Mouse (Mus musculus): ENCODE measurements around the gene Vmn1r16.

DNA sequence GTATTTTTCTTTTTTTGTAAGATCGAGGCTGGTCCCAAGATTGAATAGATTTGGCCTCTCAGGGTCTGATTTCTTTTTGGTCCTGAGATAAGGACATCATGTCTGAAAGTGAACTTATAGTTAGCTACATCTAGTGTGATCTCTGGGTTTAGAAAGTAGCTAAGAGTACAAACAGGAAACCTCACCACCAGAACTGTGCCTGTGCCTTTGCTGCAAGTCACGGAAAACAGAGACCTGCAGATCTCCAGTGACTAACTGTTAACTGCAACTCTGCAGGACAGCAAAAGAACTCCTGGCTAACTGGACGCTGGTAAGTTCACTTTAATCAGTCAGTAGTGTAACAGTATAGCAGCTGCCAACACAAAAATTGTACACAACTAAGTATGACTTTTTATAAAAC is 57.4 kb downstream of the Vmn1r16 start:
- TF ChIP-seq EP300 (IDR thresholded peaks at IDR 0.05; ENCODE audit: low read depth) (no peak), CTCF (IDR thresholded peaks at IDR 0.05; ENCODE audit: low read depth) (no peak)
